Mouse (Mus musculus): ENCODE results near the gene Vmn2r58. TPM values are rescaled to one million over a fixed set of nuclear protein-coding genes. Genes with fewer than 3 reads are reported as not detected.
"Not testable (repeated sequence)": the region's sequence is repeated elsewhere in the genome, so short reads cannot be mapped to it uniquely, and the experiment has no call there.

Vmn2r58 gene
- total RNA-seq (2021), result not detected
- long read RNA-seq, experiment 1, result 0 reads
- long read RNA-seq, experiment 2, result 0 reads

- not testable (repeated sequence) for DNase-seq (ENCODE audit: low spot score)
Observed at GRCm38 (mm10) chr7:41872612-41873011, at the start of gene Vmn2r58. Gene Vmn2r58 (minus strand): TSS chr7:41872712.

Other genes with a start within 250 kb of the Vmn2r58 start
- gene Zfp788, start 239.5 kb downstream of the Vmn2r58 start, total RNA-seq (2021), result 10 to 100 TPM in 1 of 2 experiments, 1 to 10 TPM in 1; 9.1 to 10.8 TPM
- gene Vmn2r59, start 186.3 kb upstream of the Vmn2r58 start, total RNA-seq (2021), result not detected
- not detected for gene Vmn2r60, start 235.1 kb upstream of the Vmn2r58 start, total RNA-seq (2021)

Measured in gastrocnemius, adult 18-20 months (tissue).